Mouse (Mus musculus): Measurements from ENCODE around the gene Specc1l. TPM values are rescaled to one million over a fixed set of nuclear protein-coding genes. Genes with fewer than 3 reads are reported as not detected.
A peak's percentile ranks its signal among the peaks of the same experiment; 100 is the strongest.

The Specc1l gene
- polyA plus RNA-seq (2015; fragmentation: Nextera tagmentation; extraction: Ambion mirVana), result 39.0 and 40.3 TPM in 2 replicates

- ATAC-seq (peak; percentile 99), DNase-seq (ENCODE audit: low spot score) (peak; percentile 99)
- Histone ChIP-seq H3K27me3 (replicated peaks; ENCODE audit: insufficient read depth, low read length) (no peaks in the 10 kb centered on the region), H3K9ac (replicated peaks; ENCODE audit: low read depth) (peak within 1 kb of the TSS; percentile 92), H3K9me3 (ENCODE audit: low read length) (no peaks in the 10 kb centered on the region), H3K4me1 (ENCODE audit: insufficient read depth, low read depth, low read length) (no peaks in the 10 kb centered on the region), H3K4me2 (replicated peaks; ENCODE audit: low read depth, low read length) (peak within 1 kb of the TSS; percentile 79), H3K36me3 (ENCODE audit: insufficient read depth, low read length) (no peaks in the 10 kb centered on the region), H3K27ac (ENCODE audit: low read length) (peak within 1 kb of the TSS; percentile 98), H3K4me3 (ENCODE audit: low read depth, low read length) (peak within 1 kb of the TSS; percentile 78)
- under 1% methylated on average over 43 of the region's 80 CpGs for WGBS
- TF ChIP-seq EP300 (IDR thresholded peaks at IDR 0.05), result no peak
- no peak for TF ChIP-seq CTCF (IDR thresholded peaks at IDR 0.05)
Observed at GRCm38 (mm10) chr10:75211807-75212645, at the start of gene Specc1l. TSS of gene Specc1l (plus strand) at chr10:75212073.

- H3K27ac ChIP-seq (ENCODE audit: low read length), result peak overlapping the region; percentile 51
- TF ChIP-seq CTCF (IDR thresholded peaks at IDR 0.05) (peak; percentile 53), EP300 (IDR thresholded peaks at IDR 0.05) (no peak; the same call in 1 of the 2 replicates)
- no peak overlapping the region for H3K9ac ChIP-seq (replicated peaks; ENCODE audit: low read depth)
- H3K4me3 ChIP-seq (ENCODE audit: low read depth, low read length), result no peak overlapping the region
- DNase-seq (ENCODE audit: low spot score), result peak; percentile 77
- ATAC-seq, result peak; percentile 54
- H3K4me2 ChIP-seq (replicated peaks; ENCODE audit: low read depth, low read length), result no peak overlapping the region
- H3K4me1 ChIP-seq (ENCODE audit: insufficient read depth, low read depth, low read length), result no peaks in the 10 kb centered on the region; the same call in 1 of the 2 replicates
- WGBS, result 46% methylated on average over 10 of the region's 10 CpGs
- H3K27me3 ChIP-seq (replicated peaks; ENCODE audit: insufficient read depth, low read length), result no peaks in the 10 kb centered on the region
- H3K9me3 ChIP-seq (ENCODE audit: low read length), result no peaks in the 10 kb centered on the region
- peaks cover 21% of the 10 kb centered on the region for H3K36me3 ChIP-seq (ENCODE audit: insufficient read depth, low read length)
Observed at GRCm38 (mm10) chr10:75165825-75166481, 45.9 kb upstream of the Specc1l start.

GRCm38 (mm10) chr10:75166601-75167000 lies 45.3 kb upstream of the Specc1l start:
- Histone ChIP-seq H3K9ac (replicated peaks; ENCODE audit: low read depth) (no peak overlapping the region), H3K4me2 (replicated peaks; ENCODE audit: low read depth, low read length) (no peak overlapping the region), H3K36me3 (ENCODE audit: insufficient read depth, low read length) (peaks cover 18% of the 10 kb centered on the region), H3K4me1 (ENCODE audit: insufficient read depth, low read depth, low read length) (no peaks in the 10 kb centered on the region; the same call in 1 of the 2 replicates), H3K4me3 (ENCODE audit: low read depth, low read length) (no peak overlapping the region), H3K27ac (ENCODE audit: low read length) (peak overlapping the region; percentile 51; the same call in 1 of the 2 replicates), H3K27me3 (replicated peaks; ENCODE audit: insufficient read depth, low read length) (no peaks in the 10 kb centered on the region), H3K9me3 (ENCODE audit: low read length) (no peaks in the 10 kb centered on the region)
- WGBS, result 73% methylated on average over 4 of the region's 4 CpGs
- DNase-seq (ENCODE audit: low spot score), result no peak
- TF ChIP-seq EP300 (IDR thresholded peaks at IDR 0.05), result no peak
- TF ChIP-seq CTCF (IDR thresholded peaks at IDR 0.05), result no peak
- no peak for ATAC-seq

GRCm38 (mm10) chr10:75170207-75170850 lies 41.5 kb upstream of the Specc1l start:
- Histone ChIP-seq H3K9ac (replicated peaks; ENCODE audit: low read depth) (no peak overlapping the region), H3K9me3 (ENCODE audit: low read length) (no peaks in the 10 kb centered on the region), H3K4me1 (ENCODE audit: insufficient read depth, low read depth, low read length) (peaks cover 5% of the 10 kb centered on the region; the same call in 1 of the 2 replicates), H3K4me3 (ENCODE audit: low read depth, low read length) (no peak overlapping the region), H3K36me3 (ENCODE audit: insufficient read depth, low read length) (peaks cover 12% of the 10 kb centered on the region), H3K27me3 (replicated peaks; ENCODE audit: insufficient read depth, low read length) (no peaks in the 10 kb centered on the region), H3K4me2 (replicated peaks; ENCODE audit: low read depth, low read length) (no peak overlapping the region), H3K27ac (ENCODE audit: low read length) (no peak overlapping the region)
- ATAC-seq, result peak; percentile 86
- TF ChIP-seq CTCF (IDR thresholded peaks at IDR 0.05) (no peak), EP300 (IDR thresholded peaks at IDR 0.05) (no peak)
- WGBS, result 36% methylated on average over 12 of the region's 12 CpGs
- DNase-seq (ENCODE audit: low spot score), result peak; percentile 96

- no peak overlapping the region for H3K9ac ChIP-seq (replicated peaks; ENCODE audit: low read depth)
- no peak overlapping the region for H3K4me2 ChIP-seq (replicated peaks; ENCODE audit: low read depth, low read length)
- H3K27me3 ChIP-seq (replicated peaks; ENCODE audit: insufficient read depth, low read length), result no peaks in the 10 kb centered on the region
- 54% methylated on average over 8 of the region's 8 CpGs for WGBS
- no peak overlapping the region for H3K4me3 ChIP-seq (ENCODE audit: low read depth, low read length)
- H3K27ac ChIP-seq (ENCODE audit: low read length), result peak overlapping the region; percentile 58
- DNase-seq (ENCODE audit: low spot score) (no peak), ATAC-seq (no peak)
- no peaks in the 10 kb centered on the region; the same call in 1 of the 2 replicates for H3K9me3 ChIP-seq (ENCODE audit: low read length)
- H3K4me1 ChIP-seq (ENCODE audit: insufficient read depth, low read depth, low read length), result peaks cover 5% of the 10 kb centered on the region; the same call in 1 of the 2 replicates
- H3K36me3 ChIP-seq (ENCODE audit: insufficient read depth, low read length), result peaks cover 17% of the 10 kb centered on the region; the same call in 1 of the 2 replicates
- TF ChIP-seq EP300 (IDR thresholded peaks at IDR 0.05) (no peak), CTCF (IDR thresholded peaks at IDR 0.05) (no peak)
Observed at GRCm38 (mm10) chr10:75173056-75173455, 38.8 kb upstream of the Specc1l start.

Measured in lung, postnatal 0 days (tissue).